Mouse (Mus musculus): Measurements from ENCODE around the gene Ifitm5. TPM values are rescaled to one million over a fixed set of nuclear protein-coding genes. Genes with fewer than 3 reads are reported as not detected.

Gene Ifitm5
- total RNA-seq, 1 experiment from 2014 or later = 0.63 TPM

- DNase-seq = no peak
These were observed 11.3 kb upstream of the Ifitm5 start for GRCm38 (mm10) chr7:140961416-140961815.

DNA sequence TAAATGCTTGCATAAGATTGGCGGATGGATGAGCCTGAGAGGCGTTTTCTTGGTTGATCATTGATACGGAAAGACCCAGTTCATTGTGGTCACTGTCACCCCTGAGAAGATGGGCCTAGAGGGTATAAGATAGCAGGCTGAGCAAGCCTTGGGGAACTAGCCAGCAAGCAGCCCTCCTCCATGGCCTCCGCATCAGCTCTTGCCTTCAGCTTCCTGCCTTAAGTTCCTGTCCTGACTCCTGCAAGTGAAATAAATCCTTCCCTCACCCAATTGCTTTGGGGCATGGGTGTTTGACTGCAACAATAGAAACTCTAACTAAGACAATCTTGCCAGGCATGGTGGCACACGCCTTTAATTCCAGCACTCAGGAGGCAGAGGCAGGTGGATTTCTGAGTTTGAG is 9.9 kb upstream of the Ifitm5 start:
- no peak for DNase-seq

DNA sequence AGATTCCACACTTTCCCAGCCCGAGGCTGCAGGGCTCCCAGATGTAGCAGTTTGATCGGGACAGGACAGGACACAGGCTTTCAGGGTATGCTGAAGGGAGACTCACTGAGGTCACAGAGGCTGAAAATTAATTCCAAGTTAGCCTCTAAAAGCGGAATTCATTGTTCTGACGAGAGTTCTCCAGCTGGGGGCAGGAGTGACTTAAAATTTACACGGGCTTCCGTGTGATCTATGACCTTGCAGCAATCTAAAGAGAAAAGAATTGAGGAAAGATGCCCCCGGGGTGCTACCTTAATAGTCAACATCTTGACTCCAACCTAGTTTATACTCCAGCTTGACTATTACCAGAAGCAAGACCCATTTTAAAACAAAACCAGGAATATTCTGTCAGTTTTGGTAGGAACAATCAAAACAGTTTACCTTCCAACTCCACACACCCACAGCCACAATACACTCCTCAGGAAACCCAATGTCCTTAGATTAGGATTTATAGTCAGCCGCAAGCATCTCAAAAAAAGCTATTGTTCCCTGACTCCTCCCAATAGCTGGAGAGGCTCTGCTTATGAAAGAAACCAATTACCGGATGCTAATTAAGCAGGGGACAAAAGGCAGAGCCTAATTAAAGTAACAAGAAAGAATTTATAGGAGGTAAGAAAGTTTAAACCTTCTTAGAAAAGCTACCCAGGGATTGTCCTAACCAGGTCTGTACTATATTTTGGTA is 9.2 kb upstream of the Ifitm5 start:
- DNase-seq = peak; percentile 59

GRCm38 (mm10) chr7:140956556-140956869 is 6.4 kb upstream of the Ifitm5 start:
- DNase-seq = no peak

DNA sequence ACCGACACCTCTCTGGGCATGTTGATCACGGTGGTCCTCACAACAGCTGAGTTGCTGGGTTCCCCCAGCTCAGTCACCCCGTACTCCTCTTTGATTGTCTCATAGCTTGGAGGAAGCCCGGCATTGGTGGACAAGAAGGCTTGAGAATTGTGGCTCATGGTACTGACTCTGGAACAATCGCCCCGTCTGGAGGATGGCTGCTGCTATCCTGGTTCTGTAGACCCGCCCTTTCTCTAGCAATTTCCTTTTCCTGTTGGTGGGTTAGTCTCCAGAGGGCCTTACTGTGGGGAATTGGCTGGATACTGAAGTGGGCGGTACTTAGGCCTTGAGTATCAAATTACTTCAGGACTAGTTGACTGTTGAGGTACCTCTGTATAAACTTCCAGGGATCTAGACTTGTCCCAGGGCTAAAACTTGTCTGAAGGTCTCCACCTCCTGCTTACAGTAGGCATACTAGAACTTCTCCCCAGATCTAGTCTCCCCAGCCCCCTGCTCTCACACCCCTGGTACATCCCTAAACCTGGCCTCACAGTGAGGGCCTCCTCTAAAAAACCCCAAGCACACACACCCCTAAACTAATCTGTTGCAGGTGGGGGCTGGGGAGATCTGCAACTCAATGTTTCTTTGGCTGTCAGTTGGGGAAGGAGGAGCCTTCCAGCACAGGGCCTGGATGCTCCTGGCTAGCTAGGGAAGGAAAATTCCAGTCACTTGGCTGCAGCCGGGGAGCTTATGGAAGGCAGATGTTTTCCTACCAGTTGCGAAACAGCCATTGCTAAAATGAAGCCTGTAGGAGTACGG is 5.9 kb upstream of the Ifitm5 start, which contains the start of the genes Gm45717 and Ifitm2:
TSS of gene Gm45717 (minus strand) at position 180 of the 798 bp plus-strand sequence.
TSS of gene Ifitm2 (minus strand) at position 230 of the 798 bp plus-strand sequence.
- peak; percentile 87 for DNase-seq

GRCm38 (mm10) chr7:140955342-140955741 is 5.3 kb upstream of the Ifitm5 start:
- no peak for DNase-seq

DNA sequence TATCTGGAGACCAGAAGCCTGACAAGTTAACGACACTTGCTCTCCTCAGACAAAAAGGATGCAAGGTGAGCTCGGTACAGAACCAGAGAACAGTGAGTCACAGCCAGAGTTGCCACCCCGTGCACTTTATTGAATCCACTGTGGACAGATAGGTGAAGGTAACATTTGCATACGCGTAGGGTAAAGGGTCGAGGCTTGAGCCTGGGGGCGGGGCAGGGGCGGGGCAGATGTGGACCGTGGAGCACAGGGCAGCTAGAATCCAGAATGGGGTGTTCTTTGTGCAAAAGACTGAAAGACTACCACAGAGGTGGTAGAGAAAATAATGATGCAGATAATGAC is 4.6 kb upstream of the Ifitm5 start:
- DNase-seq = peak; percentile 42

DNA sequence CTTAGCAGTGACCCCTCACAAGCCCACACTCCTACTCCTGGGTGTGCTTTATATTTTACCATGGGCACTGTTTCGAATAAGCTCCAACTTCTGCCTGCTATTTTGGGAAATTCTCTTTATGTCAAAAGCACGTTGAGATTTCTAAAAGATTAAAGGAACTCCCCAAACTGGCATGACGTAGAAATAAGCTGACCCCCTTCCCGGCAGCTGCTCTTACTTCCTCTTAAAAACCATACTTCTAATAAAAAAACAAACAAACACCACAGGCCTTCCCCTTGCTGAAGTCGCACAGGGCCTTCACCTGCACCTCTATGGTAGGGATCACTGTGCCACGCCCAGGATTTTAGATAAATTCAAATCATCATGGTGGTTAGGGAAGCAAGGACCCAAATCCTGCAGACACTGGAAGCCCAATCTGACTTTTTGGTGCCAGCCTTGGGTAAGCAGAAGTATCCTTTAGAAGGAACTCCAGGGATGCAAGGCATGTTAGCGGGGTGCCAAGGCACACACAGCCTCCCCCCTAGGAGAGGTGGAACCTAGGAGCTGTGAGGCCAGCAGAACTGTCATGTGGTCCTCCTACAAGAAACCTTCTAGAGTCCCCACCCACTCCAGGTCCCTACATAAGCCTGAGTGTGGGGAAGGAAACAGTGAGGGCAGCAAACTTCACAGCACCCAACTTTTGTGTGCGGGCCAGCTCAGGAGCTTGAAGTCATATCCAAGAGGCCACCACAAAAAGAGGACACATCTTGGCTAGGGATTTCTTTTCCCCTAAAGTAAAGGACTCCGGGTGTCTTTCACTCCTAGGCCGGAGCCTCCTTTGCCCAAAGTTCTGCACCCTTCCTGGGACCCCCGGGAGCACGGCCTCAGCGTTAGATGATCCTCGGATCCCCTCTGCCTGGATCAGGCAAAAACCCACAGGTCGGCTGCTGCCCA is 4.0 kb upstream of the Ifitm5 start:
- no peak for DNase-seq

DNA sequence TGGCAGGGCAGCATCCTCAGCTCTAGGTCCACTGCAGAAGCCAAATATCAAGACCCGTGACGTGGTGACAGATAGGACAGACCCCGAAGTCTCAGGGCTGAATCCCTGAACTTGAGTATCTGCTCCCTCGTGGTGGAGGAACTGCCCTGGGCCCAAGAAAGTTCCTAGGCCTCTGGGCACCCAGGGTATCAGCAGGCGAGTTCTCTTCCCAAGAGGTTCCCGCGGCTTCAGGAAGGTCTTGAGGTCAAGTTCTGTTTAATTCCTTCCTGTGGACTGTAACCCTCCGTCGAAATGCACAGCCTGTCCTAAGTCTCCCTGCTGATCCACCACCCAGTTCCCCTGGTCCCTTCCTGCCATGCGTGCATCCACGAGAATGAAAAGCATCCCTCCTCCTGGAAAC is 3.0 kb upstream of the Ifitm5 start:
- no peak for DNase-seq

GRCm38 (mm10) chr7:140952441-140952840 is 2.4 kb upstream of the Ifitm5 start:
- DNase-seq = no peak

DNA sequence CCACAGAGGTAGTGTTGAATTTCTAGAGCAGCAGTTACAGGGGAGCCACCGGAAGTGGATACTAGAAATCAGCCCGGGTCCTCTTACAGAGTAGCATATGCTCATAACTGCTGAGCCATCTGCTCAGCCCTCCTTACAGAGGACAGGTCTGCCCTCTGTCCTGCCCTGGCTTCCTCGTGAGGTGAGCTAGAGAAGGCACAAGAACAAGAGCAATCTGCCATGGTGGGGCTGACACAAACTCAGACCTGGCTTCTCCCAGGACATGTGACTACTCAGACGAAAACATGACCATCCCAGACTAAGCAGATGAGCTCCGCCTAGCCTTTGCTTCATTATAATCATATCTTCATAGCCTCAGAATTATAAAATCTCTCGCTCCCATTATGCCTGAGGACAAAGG is 1.7 kb upstream of the Ifitm5 start:
- no peak for DNase-seq

DNA sequence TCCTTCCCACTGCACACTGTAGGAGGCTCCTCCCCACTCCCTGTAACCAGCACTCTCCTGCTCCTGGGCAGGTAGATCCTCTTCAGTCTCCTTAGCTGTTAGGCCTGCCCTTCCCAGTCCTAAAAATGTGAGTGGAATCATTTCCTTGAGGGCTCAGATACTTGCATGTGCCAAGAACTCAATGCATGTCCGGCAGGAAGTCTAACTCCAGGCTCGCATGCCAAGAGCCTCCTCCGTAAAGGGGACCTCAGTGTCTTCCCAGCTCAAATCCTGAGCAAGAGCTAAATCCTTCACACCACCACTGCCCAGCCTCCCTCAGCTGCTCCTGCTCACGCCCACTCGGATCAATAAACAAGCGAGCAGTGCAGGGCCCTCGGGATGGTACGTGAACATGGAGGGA is 960 bp upstream of the Ifitm5 start:
- DNase-seq = peak; percentile 41

GRCm38 (mm10) chr7:140949255-140949654 is 836 bp downstream of the Ifitm5 start:
- DNase-seq = no peak

DNA sequence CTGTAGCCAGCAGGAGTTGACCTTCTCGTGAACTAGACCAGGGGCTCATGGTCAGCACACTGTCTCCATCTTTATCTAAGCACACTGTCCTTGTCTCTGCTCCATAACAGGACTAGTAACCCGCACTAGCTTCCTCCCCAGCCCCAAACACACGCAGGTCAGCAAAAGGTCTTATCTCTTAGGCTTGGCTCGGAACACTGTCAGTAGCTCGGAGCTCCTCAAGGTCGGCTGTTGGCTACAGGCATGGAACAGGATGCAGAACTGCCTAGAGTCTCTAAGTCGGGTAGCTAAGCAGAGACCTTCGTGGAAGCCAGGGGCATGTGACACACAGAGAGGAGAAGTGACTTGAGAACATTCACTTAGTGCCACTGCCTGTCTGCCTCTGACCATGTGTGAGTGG is 1.9 kb downstream of the Ifitm5 start:
- DNase-seq = peak; percentile 79

DNA sequence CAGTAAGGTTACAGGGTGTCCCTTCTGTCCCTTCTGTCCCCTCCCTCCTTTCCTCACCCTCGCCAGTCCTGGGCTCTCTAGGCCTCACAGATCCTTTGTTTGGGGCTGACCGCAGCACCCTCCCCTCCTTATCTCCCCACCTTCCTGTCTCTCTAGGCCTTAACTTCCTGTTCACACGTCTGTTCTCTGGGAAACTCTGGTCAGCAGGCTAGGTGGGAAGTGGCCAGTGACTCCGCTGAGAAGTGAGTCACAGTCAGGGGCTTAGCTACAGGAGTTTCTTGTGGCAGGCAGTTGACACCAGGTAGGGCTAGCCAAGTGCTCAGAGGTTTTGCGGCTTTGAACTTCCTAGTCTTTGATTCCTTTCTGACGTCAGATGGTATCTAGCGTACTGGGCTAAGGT is 3.1 kb downstream of the Ifitm5 start:
- peak; percentile 36 for DNase-seq

DNA sequence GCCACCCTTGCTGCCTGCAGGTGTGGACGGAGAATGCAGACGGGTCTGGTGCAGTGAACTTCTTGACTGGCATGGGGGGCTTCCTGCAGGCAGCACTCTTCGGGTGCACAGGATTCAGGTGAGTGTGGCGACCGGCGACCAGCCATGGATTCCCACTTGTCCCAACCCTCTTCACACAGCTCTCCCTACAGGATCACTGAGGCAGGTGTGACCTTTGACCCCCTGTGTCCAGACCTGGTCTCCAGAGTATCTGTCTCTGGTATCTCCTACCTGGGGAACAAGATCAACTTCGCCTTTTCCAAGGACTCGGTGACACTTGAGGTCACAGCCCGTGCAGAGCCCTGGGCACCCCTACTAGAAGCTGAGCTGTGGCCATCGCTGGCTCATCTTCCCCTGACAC is 3.8 kb downstream of the Ifitm5 start:
- no peak for DNase-seq

DNA sequence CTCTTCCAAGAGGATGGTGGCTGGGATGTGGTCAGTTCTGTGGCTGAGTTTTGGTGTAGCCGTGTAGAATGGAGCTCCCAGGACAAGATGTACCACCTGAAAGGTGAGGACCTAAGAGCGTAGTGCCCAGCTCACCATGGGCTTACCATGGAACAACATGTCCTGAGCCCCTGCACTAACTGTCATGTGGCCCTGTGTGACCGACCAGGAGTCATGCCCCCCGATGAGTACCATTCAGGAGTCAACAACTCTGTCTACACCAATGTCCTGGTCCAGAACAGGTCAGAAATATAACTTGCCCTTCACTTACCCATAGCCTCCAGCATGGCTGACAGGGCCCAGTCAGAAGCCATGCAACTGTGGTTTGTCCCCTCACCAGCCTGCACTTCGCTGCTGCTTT is 4.8 kb downstream of the Ifitm5 start:
- DNase-seq = no peak

DNA sequence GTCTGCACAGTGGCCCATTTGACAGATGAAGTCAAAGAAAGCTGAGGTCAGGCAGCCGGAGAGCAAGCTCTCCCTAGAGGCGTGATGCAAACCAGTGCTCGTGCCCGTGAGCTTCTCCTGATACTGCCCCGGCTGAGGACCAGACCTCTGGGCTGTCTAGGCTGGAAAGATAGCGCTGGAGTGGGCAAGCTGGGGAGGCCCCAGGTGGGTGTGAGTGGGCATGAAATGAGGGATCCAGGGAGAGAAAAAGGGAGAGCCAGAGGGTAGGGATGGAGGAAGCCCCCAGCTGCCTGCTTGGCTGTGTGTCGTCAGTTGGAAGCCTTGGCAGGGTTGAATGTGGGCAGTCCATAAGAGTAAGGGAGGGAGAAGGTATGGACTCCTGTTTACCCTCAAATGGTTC is 5.9 kb downstream of the Ifitm5 start:
- no peak for DNase-seq

DNA sequence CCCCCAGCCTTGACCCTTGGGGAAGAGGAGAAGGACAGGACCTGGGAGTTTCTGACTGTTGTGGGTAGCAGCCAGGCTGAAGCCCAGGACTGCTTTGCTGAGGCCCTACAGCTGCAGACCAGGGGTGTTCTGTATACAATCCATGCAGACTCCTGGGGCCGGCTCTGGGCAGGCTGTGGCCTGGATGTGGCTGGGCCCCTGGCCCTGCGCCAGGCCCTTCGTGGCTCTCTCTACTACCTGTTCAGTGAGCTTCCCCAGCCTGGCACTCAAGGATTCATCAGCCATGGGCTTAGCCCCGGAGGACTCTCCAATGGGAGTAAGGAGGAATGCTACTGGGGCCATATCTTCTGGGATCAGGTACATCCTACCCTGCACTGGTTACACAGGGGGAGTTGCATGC is 6.7 kb downstream of the Ifitm5 start:
- DNase-seq = no peak

DNA sequence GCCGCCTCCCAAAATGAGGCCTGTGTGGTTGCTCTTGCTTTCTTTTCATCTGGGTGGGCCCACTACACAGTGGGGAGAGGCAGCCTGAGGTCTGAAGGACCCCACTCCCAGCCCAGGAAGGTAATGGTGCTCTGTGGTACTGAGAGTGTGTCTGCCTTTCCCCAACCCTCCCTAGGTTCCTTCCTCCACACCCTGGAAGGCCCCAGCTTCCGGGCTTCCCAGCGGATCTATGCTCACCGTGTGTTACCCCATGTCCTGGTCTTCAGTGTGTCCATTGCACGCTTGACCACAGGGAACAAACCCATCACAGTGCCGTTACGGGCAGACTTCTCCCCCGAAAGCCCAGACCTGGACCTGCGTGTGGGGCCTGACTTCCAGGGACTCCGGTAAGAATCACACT is 7.3 kb downstream of the Ifitm5 start:
- no peak for DNase-seq

- DNase-seq = peak; percentile 40
These were observed 7.8 kb downstream of the Ifitm5 start for GRCm38 (mm10) chr7:140942341-140942740.

- DNase-seq = peak; percentile 94
These were observed 8.7 kb downstream of the Ifitm5 start, which contains the start of gene Pgghg for GRCm38 (mm10) chr7:140941222-140942051. Gene Pgghg (plus strand): TSS chr7:140941391.
